18 mouse cellular contexts compared by ENCODE assay signal in genomic region chr19:12493453-12494186, GRCm38 (mm10). TPM values are rescaled to one million over a fixed set of nuclear protein-coding genes. Genes with fewer than 3 reads are reported as not detected.
DNase-seq lines count a peak whose midpoint lies in the region; ATAC-seq lines count a peak whose summit lies in the region.
"Had no signal": no experiment of that assay in that cellular context is flagged by ENCODE, and none has a peak within 500 bp of the region (broad histone marks: within the 10 kb centered on the region; RNA-seq: fewer than 3 reads in every experiment).

No protein-coding gene starts in this region.

- no peaks in the 10 kb centered on the region for H3K27me3 ChIP-seq in hindbrain, embryonic 16.5 days (replicated peaks; ENCODE audit: control insufficient read depth, insufficient read depth, low read length)
- no peaks in the 10 kb centered on the region for H3K27me3 ChIP-seq in neural tube, embryonic 11.5 days (ENCODE audit: control insufficient read depth, insufficient read depth, low read length)
- H3K27me3 ChIP-seq in intestine, embryonic 15.5 days (replicated peaks), result no peaks in the 10 kb centered on the region
- H3K27me3 ChIP-seq: limb, embryonic 15.5 days; Patski; stomach, embryonic 15.5 days had no signal

- ATAC-seq in hindbrain, embryonic 16.5 days, result peak; percentile 31
- peak; percentile 18 for ATAC-seq in neural tube, embryonic 11.5 days (ENCODE audit: insufficient read depth, low FRiP score, low TSS enrichment)
- ATAC-seq in intestine, embryonic 15.5 days, result no peak
- ATAC-seq: Patski had no signal

- H3K9me3 ChIP-seq in hindbrain, embryonic 16.5 days (ENCODE audit: control insufficient read depth, low read length), result no peaks in the 10 kb centered on the region
- no peaks in the 10 kb centered on the region for H3K9me3 ChIP-seq in neural tube, embryonic 11.5 days (ENCODE audit: control insufficient read depth, low read length)
- H3K9me3 ChIP-seq in intestine, embryonic 15.5 days, result no peaks in the 10 kb centered on the region
- H3K9me3 ChIP-seq: heart, embryonic 13.5 days; limb, embryonic 15.5 days; megakaryocyte, embryonic 14.5 days; stomach, embryonic 15.5 days had no signal

- H3K4me2 ChIP-seq in hindbrain, embryonic 16.5 days (ENCODE audit: low read length), result no peak overlapping the region
- peak overlapping the region; percentile 3 for H3K4me2 ChIP-seq in neural tube, embryonic 11.5 days (ENCODE audit: low read depth)
- H3K4me2 ChIP-seq in intestine, embryonic 15.5 days (replicated peaks), result no peak overlapping the region
- H3K4me2 ChIP-seq: heart, embryonic 13.5 days; limb, embryonic 15.5 days; lung, embryonic 14.5 days; stomach, embryonic 15.5 days had no signal

- H3K4me1 ChIP-seq in brown adipose tissue, adult 24 weeks (ENCODE audit: control insufficient read depth, insufficient read depth, insufficient read length, low read length), result peaks cover 11% of the 10 kb centered on the region
- peaks cover 24% of the 10 kb centered on the region for H3K4me1 ChIP-seq in hindbrain, embryonic 16.5 days (ENCODE audit: control insufficient read depth, insufficient read depth, low read depth, low read length)
- peaks cover 34% of the 10 kb centered on the region for H3K4me1 ChIP-seq in neural tube, embryonic 11.5 days (ENCODE audit: control insufficient read depth, insufficient read depth, low read length)
- peaks cover 22% of the 10 kb centered on the region for H3K4me1 ChIP-seq in intestine, embryonic 15.5 days (replicated peaks)

- DNase-seq in embryo, embryonic 11 days, result peak; percentile 67
- DNase-seq in neural tube, embryonic 11.5 days (ENCODE audit: low spot score), result peak; percentile 67
- DNase-seq in frontal cortex, postnatal 10 days (ENCODE audit: low spot score in 2 of 2), result no peak
- DNase-seq in adrenal gland, postnatal 10 days, result no peak
- DNase-seq: cerebellum, postnatal 36 days; gastrocnemius, postnatal 10 days; kidney, postnatal 36 days; lung, embryonic 14.5 days; thymus, postnatal 25 days had no signal

- no peak overlapping the region for H3K4me3 ChIP-seq in brown adipose tissue, adult 24 weeks (ENCODE audit: insufficient read depth, low read depth, low read length)
- H3K4me3 ChIP-seq in hindbrain, embryonic 16.5 days (ENCODE audit: low read length), result no peak overlapping the region
- H3K4me3 ChIP-seq in neural tube, embryonic 11.5 days (ENCODE audit: low read depth, low read length), result no peak overlapping the region
- H3K4me3 ChIP-seq in intestine, embryonic 15.5 days (replicated peaks), result no peak overlapping the region
- H3K4me3 ChIP-seq: erythroblast, embryonic 14.5 days; heart, embryonic 13.5 days; limb, embryonic 15.5 days; megakaryocyte, embryonic 14.5 days; stomach, embryonic 15.5 days had no signal

- WGBS in hindbrain, embryonic 16.5 days, result 22% methylated on average over 4 of the region's 4 CpGs
- 25% methylated on average over 4 of the region's 4 CpGs for WGBS in neural tube, embryonic 11.5 days
- 78% methylated on average over 4 of the region's 4 CpGs for WGBS in intestine, embryonic 15.5 days

- peaks cover 15% of the 10 kb centered on the region for H3K36me3 ChIP-seq in hindbrain, embryonic 16.5 days (ENCODE audit: control insufficient read depth, insufficient read depth, low read length)
- peaks cover 4% of the 10 kb centered on the region for H3K36me3 ChIP-seq in neural tube, embryonic 11.5 days (ENCODE audit: control insufficient read depth, insufficient read depth, low read length)
- H3K36me3 ChIP-seq in intestine, embryonic 15.5 days, result peaks cover 18% of the 10 kb centered on the region

- no peak overlapping the region for H3K9ac ChIP-seq in hindbrain, embryonic 16.5 days (ENCODE audit: low read depth, low read length)
- H3K9ac ChIP-seq in neural tube, embryonic 11.5 days (ENCODE audit: low read length), result no peak overlapping the region
- H3K9ac ChIP-seq in intestine, embryonic 15.5 days, result no peak overlapping the region
- H3K9ac ChIP-seq: heart, embryonic 13.5 days; limb, embryonic 15.5 days; lung, embryonic 14.5 days; stomach, embryonic 15.5 days had no signal

- H3K27ac ChIP-seq in brown adipose tissue, adult 24 weeks (replicated peaks; ENCODE audit: low read depth, low read length), result 0 out of 2 replicates have a peak overlapping the region, but pooled peaks have one; percentile 39
- peak overlapping the region; percentile 31 for H3K27ac ChIP-seq in hindbrain, embryonic 16.5 days (ENCODE audit: low read depth, low read length)
- H3K27ac ChIP-seq in neural tube, embryonic 11.5 days (ENCODE audit: low read depth, low read length), result peak overlapping the region; percentile 78
- H3K27ac ChIP-seq in intestine, embryonic 15.5 days, result no peak overlapping the region
- H3K27ac ChIP-seq: heart, embryonic 13.5 days; limb, embryonic 15.5 days; stomach, embryonic 15.5 days had no signal

RNA-seq across cellular contexts. Expression of gene Dtx4, which starts 7.6 kb away (rescaled TPM):
- 8.0 and 8.5 TPM in 2 replicates for polyA plus RNA-seq in brown adipose tissue, adult 24 weeks (2012; ENCODE audit: insufficient read depth, insufficient read length, missing spikeins)
- polyA plus RNA-seq in hindbrain, embryonic 16.5 days (2015; fragmentation: Nextera tagmentation; extraction: Ambion mirVana), result 32.7 and 39.2 TPM in 2 replicates
- 60.1 and 71.8 TPM in 2 replicates for polyA plus RNA-seq in neural tube, embryonic 11.5 days (2014; fragmentation: Nextera tagmentation; extraction: Ambion mirVana)
- polyA plus RNA-seq in intestine, embryonic 15.5 days (2015; fragmentation: Nextera tagmentation; extraction: Ambion mirVana), result 15.0 and 15.5 TPM in 2 replicates
- 10 to 100 TPM; 22.5 to 24.4 TPM for total RNA-seq in adrenal gland, postnatal 10 days (2021)

RNA-seq across cellular contexts. Expression of gene Mpeg1, which starts 33.0 kb away (rescaled TPM):
- 6.3 and 7.9 TPM in 2 replicates for polyA plus RNA-seq in brown adipose tissue, adult 24 weeks (2012; ENCODE audit: insufficient read depth, insufficient read length, missing spikeins)
- polyA plus RNA-seq in hindbrain, embryonic 16.5 days (2015; fragmentation: Nextera tagmentation; extraction: Ambion mirVana), result 0.66 and 0.77 TPM in 2 replicates
- 1.1 and 1.2 TPM in 2 replicates for polyA plus RNA-seq in neural tube, embryonic 11.5 days (2014; fragmentation: Nextera tagmentation; extraction: Ambion mirVana)
- polyA plus RNA-seq in intestine, embryonic 15.5 days (2015; fragmentation: Nextera tagmentation; extraction: Ambion mirVana), result 0.88 and 0.98 TPM in 2 replicates
- 10 to 100 TPM; 15.1 to 16.1 TPM for total RNA-seq in adrenal gland, postnatal 10 days (2021)

RNA-seq across cellular contexts. Expression of gene Fam111a, which starts 51.9 kb away (rescaled TPM):
- 4.5 and 4.8 TPM in 2 replicates for polyA plus RNA-seq in brown adipose tissue, adult 24 weeks (2012; ENCODE audit: insufficient read depth, insufficient read length, missing spikeins)
- polyA plus RNA-seq in hindbrain, embryonic 16.5 days (2015; fragmentation: Nextera tagmentation; extraction: Ambion mirVana), result 6.2 and 6.9 TPM in 2 replicates
- polyA plus RNA-seq in neural tube, embryonic 11.5 days (2014; fragmentation: Nextera tagmentation; extraction: Ambion mirVana), result 22.5 and 24.5 TPM in 2 replicates
- 18.4 and 20.0 TPM in 2 replicates for polyA plus RNA-seq in intestine, embryonic 15.5 days (2015; fragmentation: Nextera tagmentation; extraction: Ambion mirVana)
- total RNA-seq in adrenal gland, postnatal 10 days (2021), result 10 to 100 TPM; 11.9 to 14.8 TPM

Comparison
In these comparisons a context has a peak if more than half of its experiments do, and no peak if none do; other contexts are left out.
1. DNase-seq: peak in embryo, embryonic 11 days (single experiment) and neural tube, embryonic 11.5 days (single experiment); none in frontal cortex, postnatal 10 days (0 of 2) and adrenal gland, postnatal 10 days (single experiment).